Mouse (Mus musculus) heart, adult 11 months (tissue): ENCODE measurements around the gene C530008M17Rik.

Experiments used
- DNase-seq: peaks from one replicate; pipeline ENCODE4 v3.0.0; 2022

The C530008M17Rik gene

GRCm38 (mm10) chr5:76705307-76706173, 49.2 kb downstream of the C530008M17Rik start:
- peak; percentile 73 for DNase-seq

- no peak for DNase-seq
Measured at GRCm38 (mm10) chr5:76707072-76707471, 50.8 kb downstream of the C530008M17Rik start.

- peak; percentile 62 for DNase-seq
Measured at GRCm38 (mm10) chr5:76708004-76708403, 51.7 kb downstream of the C530008M17Rik start.

GRCm38 (mm10) chr5:76713743-76714142, 57.4 kb downstream of the C530008M17Rik start:
- DNase-seq: peak; percentile 74

- DNase-seq: peak; percentile 37
Measured at GRCm38 (mm10) chr5:76719954-76720353, 63.6 kb downstream of the C530008M17Rik start.

- peak; percentile 67 for DNase-seq
Measured at GRCm38 (mm10) chr5:76724878-76725277, 68.6 kb downstream of the C530008M17Rik start.

GRCm38 (mm10) chr5:76726518-76727103, 70.3 kb downstream of the C530008M17Rik start:
- DNase-seq: no peak

- peak; percentile 55 for DNase-seq
Measured at GRCm38 (mm10) chr5:76733055-76733641, 76.8 kb downstream of the C530008M17Rik start.

- no peak for DNase-seq
Measured at GRCm38 (mm10) chr5:76741463-76741862, 85.2 kb downstream of the C530008M17Rik start.

- no peak for DNase-seq
Measured at GRCm38 (mm10) chr5:76742076-76742475, 85.8 kb downstream of the C530008M17Rik start.

GRCm38 (mm10) chr5:76744737-76745209, 88.5 kb downstream of the C530008M17Rik start:
- DNase-seq: no peak

- no peak for DNase-seq
Measured at GRCm38 (mm10) chr5:76747851-76748250, 91.5 kb downstream of the C530008M17Rik start.

GRCm38 (mm10) chr5:76752351-76752750, 96.0 kb downstream of the C530008M17Rik start:
- DNase-seq: no peak

GRCm38 (mm10) chr5:76760349-76760748, 104.0 kb downstream of the C530008M17Rik start:
- DNase-seq: no peak

GRCm38 (mm10) chr5:76762030-76762698, 105.9 kb downstream of the C530008M17Rik start:
- peak; percentile 66 for DNase-seq

GRCm38 (mm10) chr5:76763148-76763701, 106.9 kb downstream of the C530008M17Rik start:
- peak; percentile 59 for DNase-seq

- no peak for DNase-seq
Measured at GRCm38 (mm10) chr5:76763731-76764130, 107.4 kb downstream of the C530008M17Rik start.

- DNase-seq: peak; percentile 9
Measured at GRCm38 (mm10) chr5:76769014-76769413, 112.7 kb downstream of the C530008M17Rik start.

GRCm38 (mm10) chr5:76769572-76769971, 113.3 kb downstream of the C530008M17Rik start:
- peak; percentile 54 for DNase-seq

GRCm38 (mm10) chr5:76771371-76771770, 115.1 kb downstream of the C530008M17Rik start:
- DNase-seq: peak; percentile 68

GRCm38 (mm10) chr5:76772831-76773230, 116.5 kb downstream of the C530008M17Rik start:
- peak; percentile 67 for DNase-seq

- peak; percentile 52 for DNase-seq
Measured at GRCm38 (mm10) chr5:76773492-76774158, 117.3 kb downstream of the C530008M17Rik start.
